Mouse (Mus musculus) heart, adult 2 months (tissue): ENCODE measurements around the gene Kcnip4. TPM values are rescaled to one million over a fixed set of nuclear protein-coding genes. Genes with fewer than 3 reads are reported as not detected.

Experiments used
- DNase-seq, 2 experiments: peaks; one replicate each; pipeline ENCODE4 v3.0.0; 2021
- H3K27ac ChIP-seq: fragments of 200-600 bp; 2 replicates; pipeline ENCODE4 v1.8.1; 2022
- H3K27me3 ChIP-seq: fragments of 200-500 bp; 2 replicates; pipeline ENCODE4 v1.6.1; 2012; ENCODE audit warnings: mild to moderate bottlenecking, low read length, inconsistent platforms, mixed read lengths; ENCODE audit not compliant: control insufficient read depth, insufficient read depth
- H3K36me3 ChIP-seq: fragments of 200-500 bp; 2 replicates; pipeline ENCODE4 v1.6.1; 2012; ENCODE audit warnings: low read length, inconsistent platforms; ENCODE audit not compliant: control insufficient read depth, insufficient read depth
- H3K4me1 ChIP-seq: fragments of 200-500 bp; 2 replicates; pipeline ENCODE4 v1.6.1; 2011; ENCODE audit warnings: low read length; ENCODE audit not compliant: control insufficient read depth, insufficient read depth
- H3K4me3 ChIP-seq: fragments of 200-600 bp; 2 replicates; pipeline ENCODE4 v1.8.1; 2022
- H3K79me2 ChIP-seq: fragments of 200-500 bp; replicated peaks from 2 replicates; pipeline ENCODE4 v1.6.1; 2012; ENCODE audit warnings: mild to moderate bottlenecking, inconsistent platforms, low read length, moderate library complexity, mixed read lengths; ENCODE audit not compliant: control insufficient read depth, insufficient read depth
- H3K9ac ChIP-seq: fragments of 200-500 bp; 2 replicates; pipeline ENCODE4 v1.6.1; 2012; ENCODE audit warnings: low read depth, mild to moderate bottlenecking, control low read depth, inconsistent platforms, low read length, mixed read lengths
- CTCF ChIP-seq: fragments of 200-600 bp; IDR thresholded peaks from 2 replicates; pipeline ENCODE4 v1.8.1; 2022; ENCODE audit warnings: antibody characterized with exemption, mild to moderate bottlenecking, moderate library complexity
- EP300 ChIP-seq: fragments of 200-500 bp; IDR thresholded peaks from 2 replicates; pipeline ENCODE4 v1.6.1; 2011; ENCODE audit warnings: low read depth, low read length, control low read depth; ENCODE audit not compliant: insufficient read depth
- POLR2A ChIP-seq: fragments of 200-500 bp; IDR thresholded peaks from 2 replicates; pipeline ENCODE4 v1.6.1; 2011; ENCODE audit warnings: mild to moderate bottlenecking, low read depth, low read length, control low read depth; ENCODE audit not compliant: insufficient read depth
- WGBS: fragments of 180-500 bp; shearing (Covaris S2); methylation state at CpG from one replicate; pipeline ENCODE4 v1.1.7; 2018; 5-methylcytosine and 5-hydroxymethylcytosine counted together
- intact Hi-C: fragments of 180-260 bp; cut with DNase I; formaldehyde crosslinking; loops from one replicate; pipeline ENCODE4 v1.15.1; 2025
- polyA plus RNA-seq: library from polyadenylated mRNA; depleted of rRNA; stranded (reverse); fragments of >200 nt; gene quantifications from 2 replicates; pipeline ENCODE4 v1.2.3, GENCODE M21; 2012
- total RNA-seq, 2 experiments: library from RNA; stranded (reverse); gene quantifications; 2 replicates each; pipeline ENCODE4 v1.2.3; 2021

The Kcnip4 gene
- total and polyA plus RNA-seq, 3 experiments, result 0.10 TPM; not detected in 2

- Histone ChIP-seq H3K79me2 (no peaks in the 10 kb centered on the region), H3K9ac (no peak overlapping the region), H3K27ac (no peak overlapping the region), H3K4me3 (no peak overlapping the region), H3K4me1 (no peaks in the 10 kb centered on the region), H3K27me3 (no peaks in the 10 kb centered on the region), H3K36me3 (no peaks in the 10 kb centered on the region)
- DNase-seq, result no peak
- intact Hi-C loops, result no loop called here
- no peak for TF ChIP-seq EP300
- TF ChIP-seq CTCF, result no peak
- no peak for TF ChIP-seq POLR2A
- 46% methylated on average over 4 of the region's 4 CpGs for WGBS
Observed at GRCm38 (mm10) chr5:49525242-49525612, 520 bp upstream of the Kcnip4 start.

- intact Hi-C loops, result no loop called here
- Histone ChIP-seq H3K36me3 (no peaks in the 10 kb centered on the region), H3K4me1 (no peaks in the 10 kb centered on the region), H3K4me3 (no peak overlapping the region), H3K27me3 (no peaks in the 10 kb centered on the region), H3K9ac (no peak overlapping the region), H3K27ac (no peak overlapping the region), H3K79me2 (no peaks in the 10 kb centered on the region)
- 9% methylated on average over 11 of the region's 11 CpGs for WGBS
- TF ChIP-seq EP300 (no peak), POLR2A (no peak)
- no peak for DNase-seq
Observed at GRCm38 (mm10) chr5:49523997-49524393, 712 bp downstream of the Kcnip4 start.

GRCm38 (mm10) chr5:49522986-49523385 lies 1.7 kb downstream of the Kcnip4 start:
- 67% methylated on average over 4 of the region's 4 CpGs for WGBS
- Histone ChIP-seq H3K4me1 (no peaks in the 10 kb centered on the region), H3K79me2 (no peaks in the 10 kb centered on the region), H3K27me3 (no peaks in the 10 kb centered on the region), H3K9ac (no peak overlapping the region), H3K36me3 (no peaks in the 10 kb centered on the region), H3K27ac (no peak overlapping the region), H3K4me3 (no peak overlapping the region)
- no peak for DNase-seq
- intact Hi-C loops, result no loop called here
- TF ChIP-seq CTCF, result no peak
- TF ChIP-seq EP300, result no peak
- TF ChIP-seq POLR2A, result no peak

- Histone ChIP-seq H3K9ac (no peak overlapping the region), H3K36me3 (no peaks in the 10 kb centered on the region), H3K4me3 (no peak overlapping the region), H3K4me1 (no peaks in the 10 kb centered on the region), H3K27ac (no peak overlapping the region), H3K79me2 (no peaks in the 10 kb centered on the region), H3K27me3 (no peaks in the 10 kb centered on the region)
- no peak for TF ChIP-seq CTCF
- no peak for TF ChIP-seq EP300
- TF ChIP-seq POLR2A, result no peak
- intact Hi-C loops, result no loop called here
- 66% methylated on average over 3 of the region's 3 CpGs for WGBS
- no peak for DNase-seq
Observed at GRCm38 (mm10) chr5:49498743-49499142, 26.0 kb downstream of the Kcnip4 start.

GRCm38 (mm10) chr5:49487270-49487669 lies 37.4 kb downstream of the Kcnip4 start:
- intact Hi-C loops, result no loop called here
- Histone ChIP-seq H3K79me2 (no peaks in the 10 kb centered on the region), H3K27ac (no peak overlapping the region), H3K4me1 (no peaks in the 10 kb centered on the region), H3K27me3 (no peaks in the 10 kb centered on the region), H3K36me3 (no peaks in the 10 kb centered on the region), H3K9ac (no peak overlapping the region), H3K4me3 (no peak overlapping the region)
- no peak for TF ChIP-seq POLR2A
- no peak for TF ChIP-seq CTCF
- TF ChIP-seq EP300, result no peak
- DNase-seq, result no peak
- WGBS, result 42% methylated on average over 2 of the region's 2 CpGs

- H3K27me3 ChIP-seq, result no peaks in the 10 kb centered on the region
- TF ChIP-seq POLR2A, result no peak
- no peaks in the 10 kb centered on the region for H3K36me3 ChIP-seq
- no peak overlapping the region for H3K27ac ChIP-seq
- no peaks in the 10 kb centered on the region for H3K4me1 ChIP-seq
- no peaks in the 10 kb centered on the region for H3K79me2 ChIP-seq
- no peak for DNase-seq
- intact Hi-C loops, result no loop called here
- H3K4me3 ChIP-seq, result no peak overlapping the region
- WGBS, result 73% methylated on average over 2 of the region's 2 CpGs
- H3K9ac ChIP-seq, result no peak overlapping the region
Observed at GRCm38 (mm10) chr5:49470738-49471137, 54.0 kb downstream of the Kcnip4 start.
